In the genomic region with DNA sequence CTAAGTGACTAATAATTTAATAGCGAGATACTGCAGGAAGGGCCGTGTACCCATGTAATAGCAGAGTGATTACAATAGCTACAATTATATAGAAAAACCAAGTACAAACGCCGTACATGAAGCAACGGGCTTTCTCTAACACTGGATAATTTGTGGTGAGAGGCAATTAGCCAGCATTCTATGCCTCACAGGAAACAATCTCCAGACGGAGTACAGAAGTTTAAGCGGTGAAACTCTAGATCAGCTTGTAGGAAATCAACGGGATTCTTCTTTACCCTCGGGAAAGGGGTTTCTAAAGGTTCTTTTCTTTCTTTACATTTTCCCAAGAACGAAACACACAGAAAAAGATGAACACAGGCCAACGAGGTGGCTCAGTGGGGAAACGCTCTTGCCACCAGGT, we compare ENCODE assay signal across 12 mouse cellular contexts. TPM values are rescaled to one million over a fixed set of nuclear protein-coding genes. Genes with fewer than 3 reads are reported as not detected.
"Had no signal": no experiment of that assay in that cellular context is flagged by ENCODE, and none has a peak within 500 bp of the region (broad histone marks: within the 10 kb centered on the region; RNA-seq: fewer than 3 reads in every experiment).

No protein-coding gene starts in this region.

- H3K27ac ChIP-seq: layer of hippocampus, adult 2 months; liver, embryonic 15.5 days; midbrain, embryonic 13.5 days had no signal

- H3K4me1 ChIP-seq: liver, embryonic 15.5 days; midbrain, embryonic 13.5 days had no signal

- H3K4me2 ChIP-seq: kidney, embryonic 15.5 days; liver, embryonic 15.5 days; midbrain, embryonic 13.5 days had no signal

- H3K27me3 ChIP-seq: kidney, embryonic 15.5 days; liver, embryonic 15.5 days; midbrain, embryonic 13.5 days had no signal

- ATAC-seq: lung, postnatal 0 days; midbrain, embryonic 13.5 days had no signal

- DNase-seq: kidney, postnatal 4 days; left cerebral cortex, postnatal 4 days; lung, adult 2 months; lung, postnatal 36 days; right cerebral cortex, postnatal 25 days; thymus, postnatal 14 days had no signal

- H3K9ac ChIP-seq: kidney, embryonic 15.5 days; liver, embryonic 15.5 days; midbrain, embryonic 13.5 days had no signal

- H3K36me3 ChIP-seq: kidney, embryonic 15.5 days; liver, embryonic 15.5 days; midbrain, embryonic 13.5 days had no signal

- H3K9me3 ChIP-seq: kidney, embryonic 15.5 days; liver, embryonic 15.5 days; midbrain, embryonic 13.5 days had no signal

- H3K4me3 ChIP-seq: kidney, embryonic 15.5 days; layer of hippocampus, adult 2 months; liver, embryonic 15.5 days; midbrain, embryonic 13.5 days had no signal

RNA-seq across cellular contexts. Expression of gene Eln, which starts 29.4 kb away (rescaled TPM):
- total RNA-seq: megakaryocyte progenitor cell, adult 5-6 weeks had no signal
